Mouse (Mus musculus): ENCODE measurements around the gene Olfr288.

The Olfr288 gene

GRCm38 (mm10) chr15:98166963-98167644, 28.2 kb downstream of the Olfr288 start, which contains the start of gene Ccdc184:
Ccdc184 (plus strand) TSS chr15:98167158.
- no peak for DNase-seq (ENCODE audit: low read depth, low spot score)

- no peak for DNase-seq (ENCODE audit: low read depth, low spot score)
These were observed 29.8 kb downstream of the Olfr288 start, which contains the start of gene Asb8 for GRCm38 (mm10) chr15:98165525-98165924. Asb8 (minus strand) TSS chr15:98165625.

GRCm38 (mm10) chr15:98162561-98162960, 32.8 kb downstream of the Olfr288 start:
- no peak for DNase-seq (ENCODE audit: low read depth, low spot score)

- no peak for DNase-seq (ENCODE audit: low read depth, low spot score)
These were observed 34.1 kb downstream of the Olfr288 start for GRCm38 (mm10) chr15:98161026-98161805.

GRCm38 (mm10) chr15:98157253-98157652, 38.1 kb downstream of the Olfr288 start:
- DNase-seq (ENCODE audit: low read depth, low spot score) = no peak

GRCm38 (mm10) chr15:98155944-98156343, 39.4 kb downstream of the Olfr288 start:
- DNase-seq (ENCODE audit: low read depth, low spot score) = no peak

- DNase-seq (ENCODE audit: low read depth, low spot score) = no peak
These were observed 40.1 kb downstream of the Olfr288 start for GRCm38 (mm10) chr15:98155272-98155671.

- no peak for DNase-seq (ENCODE audit: low read depth, low spot score)
These were observed 40.7 kb downstream of the Olfr288 start for GRCm38 (mm10) chr15:98154631-98155030.

- DNase-seq (ENCODE audit: low read depth, low spot score) = no peak
These were observed 41.2 kb downstream of the Olfr288 start for GRCm38 (mm10) chr15:98154146-98154545.

- DNase-seq (ENCODE audit: low read depth, low spot score) = no peak
These were observed 41.7 kb downstream of the Olfr288 start for GRCm38 (mm10) chr15:98153625-98154024.

- no peak for DNase-seq (ENCODE audit: low read depth, low spot score)
These were observed 42.4 kb downstream of the Olfr288 start for GRCm38 (mm10) chr15:98152916-98153315.

- no peak for DNase-seq (ENCODE audit: low read depth, low spot score)
These were observed 46.2 kb downstream of the Olfr288 start for GRCm38 (mm10) chr15:98149166-98149602.

GRCm38 (mm10) chr15:98148356-98148755, 47.0 kb downstream of the Olfr288 start:
- DNase-seq (ENCODE audit: low read depth, low spot score) = no peak

GRCm38 (mm10) chr15:98145559-98146181, 49.7 kb downstream of the Olfr288 start:
- DNase-seq (ENCODE audit: low read depth, low spot score) = peak; percentile 90

- DNase-seq (ENCODE audit: low read depth, low spot score) = no peak
These were observed 50.4 kb downstream of the Olfr288 start for GRCm38 (mm10) chr15:98144861-98145507.

GRCm38 (mm10) chr15:98142515-98142914, 52.8 kb downstream of the Olfr288 start:
- DNase-seq (ENCODE audit: low read depth, low spot score) = no peak

GRCm38 (mm10) chr15:98140809-98141208, 54.5 kb downstream of the Olfr288 start:
- no peak for DNase-seq (ENCODE audit: low read depth, low spot score)

- DNase-seq (ENCODE audit: low read depth, low spot score) = no peak
These were observed 55.6 kb downstream of the Olfr288 start for GRCm38 (mm10) chr15:98139763-98140162.

GRCm38 (mm10) chr15:98136871-98137270, 58.5 kb downstream of the Olfr288 start:
- DNase-seq (ENCODE audit: low read depth, low spot score) = no peak

Measured in telencephalon, adult 2 months (tissue).